Mouse (Mus musculus) G1E (cell line): ENCODE measurements around the gene Mrc1.

Source experiments
- CTCF ChIP-seq: IDR thresholded peaks from 2 replicates; pipeline ENCODE4 v1.5.1; 2012; ENCODE audit warnings: low read depth, low read length, inconsistent platforms, mixed read lengths
- GATA1 ChIP-seq: IDR thresholded peaks from 2 replicates; pipeline ENCODE4 v1.6.1; 2012; ENCODE audit warnings: borderline replicate concordance, low read length, inconsistent platforms, mixed read lengths
- GATA2 ChIP-seq: IDR thresholded peaks from 2 replicates; pipeline ENCODE4 v1.6.1; 2012; ENCODE audit warnings: low read depth, low read length, inconsistent platforms, borderline replicate concordance
- POLR2AphosphoS5 ChIP-seq: IDR thresholded peaks from 2 replicates; pipeline ENCODE4 v1.6.1; 2012; ENCODE audit warnings: low read depth, low read length, inconsistent platforms; ENCODE audit not compliant: insufficient replicate concordance

DNA sequence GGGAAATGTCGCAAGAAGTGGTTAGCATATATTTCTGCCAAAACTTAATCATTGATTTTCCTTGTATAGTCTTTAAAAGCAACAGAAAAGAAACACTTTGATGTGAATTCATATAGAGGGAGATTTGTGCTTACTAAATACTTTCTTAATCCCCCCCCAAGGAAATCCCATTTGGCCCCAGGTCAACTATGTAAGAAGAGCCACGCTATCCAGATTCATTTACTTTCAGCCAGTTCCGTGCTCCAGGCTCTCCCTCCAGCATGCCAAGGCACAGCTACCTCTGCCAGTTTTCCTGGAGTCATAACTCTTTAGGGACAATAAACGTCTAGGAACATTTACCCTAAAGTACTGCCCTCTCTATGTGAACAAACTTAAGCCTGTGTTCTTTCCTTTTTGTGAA lies 8.5 kb downstream of the Mrc1 start:
- no peak for TF ChIP-seq CTCF
- no peak for TF ChIP-seq GATA1
- no peak for TF ChIP-seq POLR2AphosphoS5
- no peak for TF ChIP-seq GATA2
